Mouse (Mus musculus) liver, embryonic 14.5 days (tissue): ENCODE results near the gene Trappc3. TPM values are rescaled to one million over a fixed set of nuclear protein-coding genes. Genes with fewer than 3 reads are reported as not detected.
"Not testable (repeated sequence)": the region's sequence is repeated elsewhere in the genome, so short reads cannot be mapped to it uniquely, and the experiment has no call there.

Experiments
- ATAC-seq: fragments of 200-750 bp; cut with Nextera tagmentation; 2 replicates; pipeline ENCODE4 v1.8.0; 2017; ENCODE audit warnings: moderate number of reproducible peaks, mild to moderate bottlenecking, moderate library complexity; ENCODE audit not compliant: insufficient read depth
- DNase-seq, 3 experiments: peaks; one replicate each; pipeline ENCODE4 v3.0.0-alpha.2; 2012 to 2013; ENCODE audit warnings: low read depth in 3 of 3, low spot score in 3 of 3
- H3K27ac ChIP-seq: fragments of 300-500 bp; sonication (generic); 2 replicates; pipeline ENCODE4 v1.5.1; 2014; ENCODE audit warnings: moderate library complexity, mild to moderate bottlenecking, control low read depth, inconsistent platforms
- H3K27me3 ChIP-seq: fragments of 300-500 bp; sonication (generic); 2 replicates; pipeline ENCODE4 v1.6.1; 2014; ENCODE audit warnings: mild to moderate bottlenecking, low read length, moderate library complexity; ENCODE audit not compliant: control insufficient read depth, insufficient read depth
- H3K36me3 ChIP-seq: fragments of 300-500 bp; sonication (generic); replicated peaks from 2 replicates; pipeline ENCODE4 v1.6.1; 2014; ENCODE audit warnings: low read depth; ENCODE audit not compliant: control insufficient read depth, insufficient read depth
- H3K4me1 ChIP-seq, 2 experiments: fragments of 200-500 bp in 1 of 2; fragments of 300-500 bp in 1 of 2; sonication (generic) in 1 of 2; replicated peaks; 2 replicates each; pipeline ENCODE4 v1.6.1; 2012 to 2014; ENCODE audit warnings: antibody characterized with exemption in 1 of 2, inconsistent platforms in 1 of 2, low read length in 1 of 2; ENCODE audit not compliant: control insufficient read depth in 2 of 2, insufficient read depth in 2 of 2
- H3K4me2 ChIP-seq: fragments of 300-500 bp; sonication (generic); 2 replicates; pipeline ENCODE4 v1.6.1; 2014; ENCODE audit warnings: low read depth, mild to moderate bottlenecking, control low read depth, moderate library complexity
- H3K4me3 ChIP-seq, 2 experiments: fragments of 200-500 bp in 1 of 2; fragments of 300-500 bp in 1 of 2; sonication (generic) in 1 of 2; 2 replicates each; pipeline ENCODE4 v1.5.1; 2012 to 2014; ENCODE audit warnings: low read depth in 2 of 2, low read length in 2 of 2, mild to moderate bottlenecking in 2 of 2, control low read depth in 1 of 2, inconsistent platforms in 1 of 2, moderate library complexity in 1 of 2; ENCODE audit not compliant: insufficient read depth in 1 of 2
- H3K9ac ChIP-seq: fragments of 300-500 bp; sonication (generic); replicated peaks from 2 replicates; pipeline ENCODE4 v1.6.1; 2014; ENCODE audit warnings: mild to moderate bottlenecking, control low read depth, moderate library complexity
- H3K9me3 ChIP-seq: fragments of 300-500 bp; sonication (generic); 2 replicates; pipeline ENCODE4 v1.6.1; 2016; ENCODE audit warnings: low read length, mixed read lengths; ENCODE audit not compliant: control insufficient read depth
- CTCF ChIP-seq: IDR thresholded peaks from 2 replicates; pipeline ENCODE4 v1.5.1; 2016; ENCODE audit warnings: antibody characterized with exemption, low read depth, control low read depth
- EP300 ChIP-seq: IDR thresholded peaks from 2 replicates; pipeline ENCODE4 v1.6.1; 2016; ENCODE audit warnings: antibody characterized with exemption, low read depth
- WGBS: fragments of 180-500 bp; shearing (Covaris S2); extraction: QIAGEN DNeasy Blood & Tissue Kit; methylation state at CpG from one replicate; pipeline ENCODE4 v1.1.7; 2014; ENCODE audit not compliant: insufficient replicate concordance; 5-methylcytosine and 5-hydroxymethylcytosine counted together
- polyA plus RNA-seq, 2 experiments: library from polyadenylated mRNA; depleted of rRNA in 1 of 2; stranded (reverse) in 1 of 2; unstranded in 1 of 2; fragments of >200 nt; fragmentation: Nextera tagmentation in 1 of 2; extraction: Ambion mirVana in 1 of 2; gene quantifications; 2 replicates each; pipeline versions ENCODE4 v1.2.1 to v1.2.3; 2012 to 2014

Gene Trappc3
- 16.3 and 23.4 TPM in 2 replicates for polyA plus RNA-seq (2012; rRNA removed)
- polyA plus RNA-seq (2014; fragmentation: Nextera tagmentation; extraction: Ambion mirVana), result 8.8 and 9.2 TPM in 2 replicates

DNA sequence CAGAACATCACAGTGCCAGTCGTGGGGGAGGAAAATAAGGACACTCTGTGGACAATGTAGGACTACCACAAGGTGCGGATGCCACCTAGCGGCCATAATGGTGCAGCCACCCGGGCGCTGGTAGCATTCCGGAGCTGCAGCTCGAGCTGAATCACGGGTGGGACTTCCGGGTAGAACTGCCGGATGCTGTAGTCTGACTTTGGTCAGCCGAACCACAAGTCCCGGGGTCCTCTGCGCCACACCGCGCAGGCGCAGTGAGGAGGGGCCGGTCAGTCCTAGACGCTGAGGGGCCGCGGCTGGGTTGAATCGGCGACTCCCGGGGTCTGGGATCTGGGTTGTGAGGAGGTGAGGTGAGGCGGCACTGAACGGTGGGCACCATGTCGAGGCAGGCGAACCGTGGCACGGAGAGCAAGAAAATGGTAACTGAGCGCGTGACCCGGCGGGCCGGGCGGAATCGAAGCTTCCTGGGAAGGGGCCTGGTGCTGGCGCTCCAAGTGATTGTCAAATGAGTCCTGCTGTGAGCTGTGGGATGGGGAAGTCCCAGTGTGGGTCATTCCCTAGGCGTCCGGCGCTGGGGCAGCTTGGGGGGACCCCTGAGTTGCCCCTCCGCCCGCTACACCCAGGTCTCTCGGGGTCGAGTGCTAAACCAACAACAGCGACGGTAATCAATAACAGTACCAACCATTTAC lies at the start of gene Trappc3:
Gene Trappc3, plus strand, starts transcription at position 207 of the 689 bp plus-strand sequence.
- Histone ChIP-seq H3K27me3 (peaks cover 20% of the 10 kb centered on the region), H3K4me1 (peaks cover 23 to 37% of the 10 kb centered on the region in 2 experiments), H3K4me2 (peak within 1 kb of the TSS; percentile 88), H3K4me3 (peak within 1 kb of the TSS; percentile 81 to 85), H3K36me3 (no peaks in the 10 kb centered on the region), H3K9me3 (no peaks in the 10 kb centered on the region), H3K9ac (peak within 1 kb of the TSS; percentile 85), H3K27ac (peak within 1 kb of the TSS; percentile 79)
- peak; percentile 86 for ATAC-seq
- DNase-seq, result peak; percentile 92 to 95 (median 94)
- peak; percentile 99 for TF ChIP-seq CTCF
- no peak for TF ChIP-seq EP300
- WGBS, result under 1% methylated on average over 46 of the region's 46 CpGs

GRCm38 (mm10) chr4:126217771-126218170 lies 44.4 kb upstream of the Trappc3 start:
- Histone ChIP-seq H3K36me3 (no peaks in the 10 kb centered on the region), H3K4me3 (no peak overlapping the region), H3K4me2 (no peak overlapping the region), H3K9me3 (no peaks in the 10 kb centered on the region), H3K4me1 (no peaks in the 10 kb centered on the region), H3K27ac (no peak overlapping the region), H3K9ac (no peak overlapping the region), H3K27me3 (no peaks in the 10 kb centered on the region)
- ATAC-seq, result no peak
- TF ChIP-seq EP300, result no peak
- TF ChIP-seq CTCF, result no peak
- 62% methylated on average over 6 of the region's 6 CpGs for WGBS
- no peak for DNase-seq

- not testable (repeated sequence) for H3K36me3 ChIP-seq, H3K4me1 ChIP-seq, ATAC-seq, H3K27me3 ChIP-seq, H3K9me3 ChIP-seq, H3K9ac ChIP-seq, H3K4me2 ChIP-seq, DNase-seq, H3K27ac ChIP-seq, H3K4me3 ChIP-seq
- 36% methylated on average over 3 of the region's 3 CpGs for WGBS
These were observed 42.6 kb upstream of the Trappc3 start for GRCm38 (mm10) chr4:126219540-126219939.

DNA sequence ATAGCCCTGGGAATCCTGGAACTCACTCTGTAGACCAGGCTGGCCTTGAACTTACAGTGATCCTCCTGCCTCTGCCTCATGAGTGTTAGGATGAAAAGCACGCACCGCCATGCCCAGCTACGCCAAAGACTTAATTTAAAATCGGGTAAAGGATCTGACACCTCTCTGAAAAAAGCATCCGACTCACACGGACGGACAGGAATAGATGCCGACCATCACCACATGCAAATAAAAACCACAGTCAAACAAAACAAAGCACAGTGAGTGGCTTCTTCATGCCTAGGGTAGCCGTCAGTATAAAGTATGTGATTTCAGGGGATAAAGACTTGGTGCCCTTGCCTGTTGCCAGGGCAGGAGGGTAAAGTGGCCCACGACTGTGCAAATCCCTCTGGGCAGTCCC lies 42.1 kb upstream of the Trappc3 start:
- no peaks in the 10 kb centered on the region for H3K4me1 ChIP-seq
- no peak for ATAC-seq
- no peaks in the 10 kb centered on the region for H3K27me3 ChIP-seq
- TF ChIP-seq CTCF, result no peak
- no peak for TF ChIP-seq EP300
- H3K27ac ChIP-seq, result no peak overlapping the region
- H3K4me2 ChIP-seq, result no peak overlapping the region
- DNase-seq, result no peak
- H3K4me3 ChIP-seq, result no peak overlapping the region
- H3K36me3 ChIP-seq, result no peaks in the 10 kb centered on the region
- 75% methylated on average over 10 of the region's 10 CpGs for WGBS
- no peaks in the 10 kb centered on the region for H3K9me3 ChIP-seq
- H3K9ac ChIP-seq, result no peak overlapping the region

DNA sequence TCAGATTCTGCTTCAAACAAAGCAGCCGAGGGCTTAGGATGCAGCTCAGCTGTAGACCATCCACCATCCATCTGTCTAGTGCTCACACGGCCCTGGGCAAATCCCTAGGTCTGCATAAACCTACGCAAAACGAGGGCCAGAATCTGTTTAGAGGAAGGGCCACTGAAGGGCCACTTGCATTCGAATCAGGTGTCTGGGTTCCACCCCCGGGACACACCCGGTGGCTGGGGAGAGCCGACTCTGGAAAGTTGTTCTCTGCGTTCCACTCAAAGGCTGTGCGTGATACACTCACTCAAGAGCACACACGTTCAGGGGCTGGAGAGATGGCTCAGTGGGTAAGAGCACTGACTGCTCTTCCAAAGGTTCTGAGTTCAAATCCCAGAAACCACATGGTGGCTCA lies 39.5 kb upstream of the Trappc3 start:
- Histone ChIP-seq H3K9ac (no peak overlapping the region), H3K9me3 (no peaks in the 10 kb centered on the region), H3K4me3 (no peak overlapping the region), H3K36me3 (no peaks in the 10 kb centered on the region), H3K4me2 (no peak overlapping the region), H3K27ac (no peak overlapping the region), H3K27me3 (peaks cover 5% of the 10 kb centered on the region; the same call in 1 of the 2 replicates), H3K4me1 (0 out of 4 replicates have a peak, but pooled peaks cover 0 to 1% of the 10 kb centered on the region in 2 experiments)
- WGBS, result 67% methylated on average over 11 of the region's 11 CpGs
- DNase-seq (no peak), ATAC-seq (no peak)
- no peak for TF ChIP-seq EP300
- no peak for TF ChIP-seq CTCF
